Mouse (Mus musculus): ENCODE measurements around the gene Smad9. TPM values are rescaled to one million over a fixed set of nuclear protein-coding genes. Genes with fewer than 3 reads are reported as not detected.

Smad9 gene
- polyA plus RNA-seq (2011; ENCODE audit: insufficient read depth, insufficient read length, low replicate concordance, missing spikeins) = not detected in 2 replicates

GRCm38 (mm10) chr3:54755145-54756041 lies at the start of gene Smad9:
Smad9 (plus strand) TSS chr3:54755582.
- Histone ChIP-seq H3K4me3 (replicated peaks; ENCODE audit: control insufficient read depth, low read depth, low read length) (peak within 1 kb of the TSS; percentile 4), H3K4me1 (ENCODE audit: control insufficient read depth, insufficient read depth, low read length) (no peaks in the 10 kb centered on the region), H3K27ac (ENCODE audit: control insufficient read depth, insufficient read depth, low read depth, low read length, poor library complexity) (no peak within 1 kb of the TSS; the same call in 1 of the 2 replicates)
- TF ChIP-seq POLR2A (IDR thresholded peaks at IDR 0.05; ENCODE audit: borderline replicate concordance, control insufficient read depth, low read depth, low read length) (no peak), CTCF (IDR thresholded peaks at IDR 0.05; ENCODE audit: control insufficient read depth, insufficient read depth, low read length) (no peak)
- 1% methylated on average over 65 of the region's 66 CpGs for WGBS

GRCm38 (mm10) chr3:54708972-54709371 lies 46.4 kb upstream of the Smad9 start:
- TF ChIP-seq CTCF (IDR thresholded peaks at IDR 0.05; ENCODE audit: control insufficient read depth, insufficient read depth, low read length) = no peak
- TF ChIP-seq POLR2A (IDR thresholded peaks at IDR 0.05; ENCODE audit: borderline replicate concordance, control insufficient read depth, low read depth, low read length) = no peak
- H3K27ac ChIP-seq (ENCODE audit: control insufficient read depth, insufficient read depth, low read depth, low read length, poor library complexity) = peak overlapping the region; percentile 80; the same call in 1 of the 2 replicates
- H3K4me3 ChIP-seq (replicated peaks; ENCODE audit: control insufficient read depth, low read depth, low read length) = no peak overlapping the region
- 16% methylated on average over 9 of the region's 9 CpGs for WGBS
- peaks cover 1% of the 10 kb centered on the region for H3K4me1 ChIP-seq (ENCODE audit: control insufficient read depth, insufficient read depth, low read length)

- H3K4me3 ChIP-seq (replicated peaks; ENCODE audit: control insufficient read depth, low read depth, low read length) = no peak within 1 kb of the TSS
- TF ChIP-seq POLR2A (IDR thresholded peaks at IDR 0.05; ENCODE audit: borderline replicate concordance, control insufficient read depth, low read depth, low read length) (no peak), CTCF (IDR thresholded peaks at IDR 0.05; ENCODE audit: control insufficient read depth, insufficient read depth, low read length) (no peak)
- no peak within 1 kb of the TSS for H3K27ac ChIP-seq (ENCODE audit: control insufficient read depth, insufficient read depth, low read depth, low read length, poor library complexity)
- 93% methylated on average over 6 of the region's 6 CpGs for WGBS
- H3K4me1 ChIP-seq (ENCODE audit: control insufficient read depth, insufficient read depth, low read length) = no peaks in the 10 kb centered on the region
These were observed 41.1 kb upstream of the Smad9 start, which contains the start of gene Gm21958 for GRCm38 (mm10) chr3:54714253-54714652. Gm21958 (minus strand) TSS chr3:54714353.

GRCm38 (mm10) chr3:54715461-54715860 lies 39.9 kb upstream of the Smad9 start:
- Histone ChIP-seq H3K27ac (ENCODE audit: control insufficient read depth, insufficient read depth, low read depth, low read length, poor library complexity) (no peak overlapping the region), H3K4me1 (ENCODE audit: control insufficient read depth, insufficient read depth, low read length) (no peaks in the 10 kb centered on the region), H3K4me3 (replicated peaks; ENCODE audit: control insufficient read depth, low read depth, low read length) (no peak overlapping the region)
- WGBS = 85% methylated on average over 6 of the region's 6 CpGs
- TF ChIP-seq CTCF (IDR thresholded peaks at IDR 0.05; ENCODE audit: control insufficient read depth, insufficient read depth, low read length) (no peak), POLR2A (IDR thresholded peaks at IDR 0.05; ENCODE audit: borderline replicate concordance, control insufficient read depth, low read depth, low read length) (no peak)

- no peak overlapping the region for H3K27ac ChIP-seq (ENCODE audit: control insufficient read depth, insufficient read depth, low read depth, low read length, poor library complexity)
- TF ChIP-seq CTCF (IDR thresholded peaks at IDR 0.05; ENCODE audit: control insufficient read depth, insufficient read depth, low read length) (no peak), POLR2A (IDR thresholded peaks at IDR 0.05; ENCODE audit: borderline replicate concordance, control insufficient read depth, low read depth, low read length) (no peak)
- H3K4me3 ChIP-seq (replicated peaks; ENCODE audit: control insufficient read depth, low read depth, low read length) = no peak overlapping the region
- WGBS = 88% methylated on average over 6 of the region's 6 CpGs
- H3K4me1 ChIP-seq (ENCODE audit: control insufficient read depth, insufficient read depth, low read length) = no peaks in the 10 kb centered on the region
These were observed 38.0 kb upstream of the Smad9 start for GRCm38 (mm10) chr3:54717348-54717747.

- Histone ChIP-seq H3K4me3 (replicated peaks; ENCODE audit: control insufficient read depth, low read depth, low read length) (no peak overlapping the region), H3K4me1 (ENCODE audit: control insufficient read depth, insufficient read depth, low read length) (no peaks in the 10 kb centered on the region; the same call in 1 of the 2 replicates), H3K27ac (ENCODE audit: control insufficient read depth, insufficient read depth, low read depth, low read length, poor library complexity) (no peak overlapping the region)
- no peak for TF ChIP-seq POLR2A (IDR thresholded peaks at IDR 0.05; ENCODE audit: borderline replicate concordance, control insufficient read depth, low read depth, low read length)
- TF ChIP-seq CTCF (IDR thresholded peaks at IDR 0.05; ENCODE audit: control insufficient read depth, insufficient read depth, low read length) = no peak
- 33% methylated on average over 3 of the region's 3 CpGs for WGBS
These were observed 36.4 kb upstream of the Smad9 start for GRCm38 (mm10) chr3:54718947-54719346.

- WGBS = 42% methylated on average over 10 of the region's 10 CpGs
- Histone ChIP-seq H3K27ac (ENCODE audit: control insufficient read depth, insufficient read depth, low read depth, low read length, poor library complexity) (peak overlapping the region; percentile 80; the same call in 1 of the 2 replicates), H3K4me3 (replicated peaks; ENCODE audit: control insufficient read depth, low read depth, low read length) (no peak overlapping the region), H3K4me1 (ENCODE audit: control insufficient read depth, insufficient read depth, low read length) (no peaks in the 10 kb centered on the region; the same call in 1 of the 2 replicates)
- TF ChIP-seq POLR2A (IDR thresholded peaks at IDR 0.05; ENCODE audit: borderline replicate concordance, control insufficient read depth, low read depth, low read length) (no peak), CTCF (IDR thresholded peaks at IDR 0.05; ENCODE audit: control insufficient read depth, insufficient read depth, low read length) (peak; percentile 9; the same call in 1 of the 2 replicates)
These were observed 31.5 kb upstream of the Smad9 start for GRCm38 (mm10) chr3:54723741-54724500.

GRCm38 (mm10) chr3:54725344-54725743 lies 30.0 kb upstream of the Smad9 start:
- TF ChIP-seq CTCF (IDR thresholded peaks at IDR 0.05; ENCODE audit: control insufficient read depth, insufficient read depth, low read length) (no peak), POLR2A (IDR thresholded peaks at IDR 0.05; ENCODE audit: borderline replicate concordance, control insufficient read depth, low read depth, low read length) (no peak)
- no peak overlapping the region for H3K27ac ChIP-seq (ENCODE audit: control insufficient read depth, insufficient read depth, low read depth, low read length, poor library complexity)
- H3K4me1 ChIP-seq (ENCODE audit: control insufficient read depth, insufficient read depth, low read length) = no peaks in the 10 kb centered on the region; the same call in 1 of the 2 replicates
- no peak overlapping the region for H3K4me3 ChIP-seq (replicated peaks; ENCODE audit: control insufficient read depth, low read depth, low read length)
- 68% methylated on average over 2 of the region's 2 CpGs for WGBS
